ENCODE assay signal across 31 mouse cellular contexts in genomic region chr9:17865528-17865927, GRCm38 (mm10).
"Had no signal": no experiment of that assay in that cellular context is flagged by ENCODE, and none has a peak within 500 bp of the region (broad histone marks: within the 10 kb centered on the region; RNA-seq: fewer than 3 reads in every experiment).

No protein-coding gene starts in this region.

- ATAC-seq: liver, embryonic 12.5 days; liver, postnatal 0 days; lung, postnatal 0 days; midbrain, embryonic 13.5 days; midbrain, embryonic 15.5 days; midbrain, embryonic 16.5 days had no signal

- H3K36me3 ChIP-seq: limb, embryonic 10.5 days; limb, embryonic 12.5 days; limb, embryonic 13.5 days; limb, embryonic 15.5 days; liver, embryonic 12.5 days; liver, embryonic 13.5 days; liver, embryonic 15.5 days; lung, embryonic 15.5 days; midbrain, embryonic 10.5 days; midbrain, embryonic 12.5 days; midbrain, embryonic 13.5 days; midbrain, embryonic 15.5 days; neural tube, embryonic 12.5 days had no signal

- H3K9me3 ChIP-seq: limb, embryonic 10.5 days; limb, embryonic 12.5 days; limb, embryonic 13.5 days; limb, embryonic 15.5 days; liver, embryonic 12.5 days; liver, embryonic 13.5 days; liver, embryonic 15.5 days; megakaryocyte, embryonic 14.5 days; midbrain, embryonic 10.5 days; midbrain, embryonic 12.5 days; midbrain, embryonic 13.5 days; midbrain, embryonic 15.5 days; neural tube, embryonic 12.5 days had no signal

- H3K27me3 ChIP-seq: limb, embryonic 12.5 days; limb, embryonic 13.5 days; limb, embryonic 15.5 days; liver, embryonic 12.5 days; liver, embryonic 13.5 days; liver, embryonic 15.5 days; lung, embryonic 15.5 days; megakaryocyte, embryonic 14.5 days; midbrain, embryonic 12.5 days; midbrain, embryonic 13.5 days; midbrain, embryonic 15.5 days; neural tube, embryonic 12.5 days had no signal

- H3K27ac ChIP-seq: limb, embryonic 10.5 days; limb, embryonic 12.5 days; limb, embryonic 13.5 days; limb, embryonic 15.5 days; liver, embryonic 12.5 days; liver, embryonic 13.5 days; liver, embryonic 14.5 days; liver, embryonic 15.5 days; lung, embryonic 15.5 days; macrophage; midbrain, embryonic 10.5 days; midbrain, embryonic 12.5 days; midbrain, embryonic 13.5 days; midbrain, embryonic 15.5 days; neural tube, embryonic 12.5 days had no signal

- DNase-seq: left cerebral cortex, postnatal 4 days; liver; liver, embryonic 13.5 days; liver, postnatal 0 days; lung, adult 18-20 months; lung, adult 2 months; lung, embryonic 14.5 days; lung, postnatal 10 days; lung, postnatal 14 days; lung, postnatal 36 days; lung, postnatal 4 days; midbrain, embryonic 14.5 days had no signal

- H3K4me2 ChIP-seq: limb, embryonic 12.5 days; limb, embryonic 13.5 days; limb, embryonic 15.5 days; liver, embryonic 12.5 days; liver, embryonic 13.5 days; liver, embryonic 15.5 days; lung, embryonic 14.5 days; lung, embryonic 15.5 days; midbrain, embryonic 11.5 days; midbrain, embryonic 12.5 days; midbrain, embryonic 13.5 days; midbrain, embryonic 15.5 days; neural tube, embryonic 12.5 days had no signal

- H3K4me1 ChIP-seq: limb, embryonic 10.5 days; limb, embryonic 12.5 days; limb, embryonic 13.5 days; limb, embryonic 15.5 days; liver, embryonic 12.5 days; liver, embryonic 13.5 days; liver, embryonic 15.5 days; lung, embryonic 15.5 days; megakaryocyte, embryonic 14.5 days; midbrain, embryonic 10.5 days; midbrain, embryonic 12.5 days; midbrain, embryonic 13.5 days; midbrain, embryonic 15.5 days; neural tube, embryonic 12.5 days had no signal

- H3K4me3 ChIP-seq: limb, embryonic 10.5 days; limb, embryonic 12.5 days; limb, embryonic 13.5 days; limb, embryonic 15.5 days; liver, embryonic 12.5 days; liver, embryonic 13.5 days; liver, embryonic 15.5 days; lung, embryonic 15.5 days; megakaryocyte, embryonic 14.5 days; midbrain, embryonic 10.5 days; midbrain, embryonic 12.5 days; midbrain, embryonic 13.5 days; midbrain, embryonic 15.5 days; myocyte; neural tube, embryonic 12.5 days had no signal

- H3K9ac ChIP-seq: limb, embryonic 12.5 days; limb, embryonic 13.5 days; limb, embryonic 15.5 days; liver, embryonic 12.5 days; liver, embryonic 13.5 days; liver, embryonic 14.5 days; liver, embryonic 15.5 days; liver, postnatal 0 days; lung, embryonic 14.5 days; lung, embryonic 15.5 days; midbrain, embryonic 12.5 days; midbrain, embryonic 13.5 days; midbrain, embryonic 15.5 days; neural tube, embryonic 12.5 days had no signal
